Comparison of ENCODE assay signal across 8 mouse cellular contexts in genomic region chr16:5471321-5471720, GRCm38 (mm10).
DNase-seq lines count a peak whose midpoint lies in the region; ATAC-seq and TF ChIP-seq lines count a peak whose summit lies in the region.
"Had no signal": no experiment of that assay in that cellular context is flagged by ENCODE, and none has a peak within 500 bp of the region (broad histone marks: within the 10 kb centered on the region; RNA-seq: fewer than 3 reads in every experiment).

No protein-coding gene starts in this region.

- no peaks in the 10 kb centered on the region for H3K36me3 ChIP-seq in kidney, embryonic 16.5 days (ENCODE audit: insufficient read depth, low read length)
- no peaks in the 10 kb centered on the region for H3K36me3 ChIP-seq in ES-Bruce4 (ENCODE audit: control insufficient read depth, insufficient read depth, low read length, poor library complexity, severe bottlenecking)

- H3K9me3 ChIP-seq in kidney, embryonic 16.5 days (ENCODE audit: low read length): no peaks in the 10 kb centered on the region
- H3K9me3 ChIP-seq in ES-Bruce4 (replicated peaks; ENCODE audit: control insufficient read depth, insufficient read depth, low read length, poor library complexity, severe bottlenecking): no peaks in the 10 kb centered on the region
- H3K9me3 ChIP-seq: megakaryocyte, embryonic 14.5 days had no signal

- TF ChIP-seq POLR2A in ES-Bruce4 (IDR thresholded peaks at IDR 0.05; ENCODE audit: insufficient read depth, low read length): no peak
- TF ChIP-seq POLR2A in cortical plate, adult 2 months (IDR thresholded peaks at IDR 0.05; ENCODE audit: extremely low read depth, insufficient read depth, low read length): no peak

- no peak for TF ChIP-seq EP300 in ES-Bruce4 (IDR thresholded peaks at IDR 0.05; ENCODE audit: insufficient read depth, low read depth, low read length)

- no peaks in the 10 kb centered on the region for H3K27me3 ChIP-seq in kidney, embryonic 16.5 days (ENCODE audit: insufficient read depth, low read length)
- H3K27me3 ChIP-seq in ES-Bruce4 (ENCODE audit: control insufficient read depth, insufficient read depth, low read length, poor library complexity, severe bottlenecking): no peaks in the 10 kb centered on the region

- peaks cover 5% of the 10 kb centered on the region; the same call in 1 of the 2 replicates for H3K4me1 ChIP-seq in kidney, embryonic 16.5 days (ENCODE audit: insufficient read depth, low read length)
- H3K4me1 ChIP-seq in ES-Bruce4 (ENCODE audit: control insufficient read depth, insufficient read depth, low read length): no peaks in the 10 kb centered on the region
- H3K4me1 ChIP-seq in cortical plate, adult 2 months (ENCODE audit: control insufficient read depth, insufficient read depth, low read length): no peaks in the 10 kb centered on the region

- intact Hi-C loops in left cerebral cortex, postnatal 14 days (cut with DNase I): loop anchor here (5.0 kb wide), 3 partner anchors 411 to 546 kb away; no protein-coding TSS in a partner anchor

- no peak overlapping the region for H3K27ac ChIP-seq in kidney, embryonic 16.5 days (ENCODE audit: low read length)
- no peak overlapping the region for H3K27ac ChIP-seq in ES-Bruce4 (ENCODE audit: insufficient read depth, low read length)
- H3K27ac ChIP-seq in cortical plate, adult 2 months (ENCODE audit: insufficient read depth, low read length): no peak overlapping the region

- DNase-seq in kidney, adult 9 months: peak; percentile 41
- peak; percentile 77 for DNase-seq in ZHBTc4 (ENCODE audit: low read depth, low spot score)
- peak; percentile 37 to 68 for DNase-seq in left cerebral cortex, postnatal 14 days (ENCODE audit: low spot score in 2 of 2)
- peak; percentile 57 for DNase-seq in right cerebral cortex, postnatal 14 days

- WGBS in kidney, embryonic 16.5 days: 24% methylated on average over 5 of the region's 5 CpGs

- no peak overlapping the region for H3K4me3 ChIP-seq in kidney, embryonic 16.5 days (ENCODE audit: low read length)
- no peak overlapping the region for H3K4me3 ChIP-seq in ES-Bruce4 (ENCODE audit: low read depth, low read length)
- no peak overlapping the region for H3K4me3 ChIP-seq in cortical plate, adult 2 months (ENCODE audit: insufficient read depth, low read length)
- H3K4me3 ChIP-seq: megakaryocyte, embryonic 14.5 days had no signal

- no peak overlapping the region for H3K4me2 ChIP-seq in kidney, embryonic 16.5 days (replicated peaks; ENCODE audit: low read depth, low read length)

- ATAC-seq in kidney, embryonic 16.5 days (ENCODE audit: low FRiP score, low TSS enrichment): no peak

- peak; percentile 56 for TF ChIP-seq CTCF in ES-Bruce4 (IDR thresholded peaks at IDR 0.05; ENCODE audit: low read depth, low read length)
- TF ChIP-seq CTCF in cortical plate, adult 2 months (IDR thresholded peaks at IDR 0.05; ENCODE audit: extremely low read depth, insufficient read depth, low read length): peak; percentile 61

- H3K9ac ChIP-seq in kidney, embryonic 16.5 days (replicated peaks; ENCODE audit: low read length): no peak overlapping the region
- no peak overlapping the region for H3K9ac ChIP-seq in ES-Bruce4 (ENCODE audit: low read depth, poor library complexity, severe bottlenecking)
